Mouse (Mus musculus) midbrain, embryonic 15.5 days (tissue): ENCODE data around the gene Sap30. TPM values are rescaled to one million over a fixed set of nuclear protein-coding genes. Genes with fewer than 3 reads are reported as not detected.
"Not testable (repeated sequence)": the region's sequence is repeated elsewhere in the genome, so short reads cannot be mapped to it uniquely, and the experiment has no call there.

Experiments used
- ATAC-seq: fragments of 200-750 bp; cut with Nextera tagmentation; replicated peaks from 2 replicates; pipeline ENCODE4 v1.8.0; 2017; ENCODE audit warnings: moderate TSS enrichment
- H3K27ac ChIP-seq: fragments of 300-500 bp; sonication (generic); 2 replicates; pipeline ENCODE4 v1.5.1; 2015; ENCODE audit warnings: mild to moderate bottlenecking, inconsistent platforms
- H3K27me3 ChIP-seq: fragments of 300-500 bp; sonication (generic); replicated peaks from 2 replicates; pipeline ENCODE4 v1.6.1; 2015; ENCODE audit warnings: inconsistent platforms
- H3K36me3 ChIP-seq: fragments of 300-500 bp; sonication (generic); replicated peaks from 2 replicates; pipeline ENCODE4 v1.6.1; 2015; ENCODE audit warnings: inconsistent platforms
- H3K4me1 ChIP-seq: fragments of 300-500 bp; sonication (generic); 2 replicates; pipeline ENCODE4 v1.6.1; 2015; ENCODE audit warnings: inconsistent platforms
- H3K4me2 ChIP-seq: fragments of 300-500 bp; sonication (generic); 2 replicates; pipeline ENCODE4 v1.6.1; 2015; ENCODE audit warnings: inconsistent platforms, mild to moderate bottlenecking, moderate library complexity
- H3K4me3 ChIP-seq: fragments of 300-500 bp; sonication (generic); 2 replicates; pipeline ENCODE4 v1.5.1; 2015; ENCODE audit warnings: mild to moderate bottlenecking, inconsistent platforms
- H3K9ac ChIP-seq: fragments of 300-500 bp; sonication (generic); 2 replicates; pipeline ENCODE4 v1.6.1; 2015; ENCODE audit warnings: mild to moderate bottlenecking, inconsistent platforms
- H3K9me3 ChIP-seq: fragments of 300-500 bp; sonication (generic); 2 replicates; pipeline ENCODE4 v1.6.1; 2016; ENCODE audit warnings: inconsistent platforms
- WGBS: fragments of 180-500 bp; shearing (Covaris S2); methylation state at CpG from one replicate; pipeline ENCODE4 v1.1.7; 2015; ENCODE audit warnings: mixed read lengths; 5-methylcytosine and 5-hydroxymethylcytosine counted together
- polyA plus RNA-seq: library from polyadenylated mRNA; unstranded; fragments of >200 nt; fragmentation: Nextera tagmentation; extraction: Ambion mirVana; gene quantifications from 2 replicates; pipeline ENCODE4 v1.2.1, GENCODE M21; 2015

Gene Sap30
- 32.6 and 33.4 TPM in 2 replicates for polyA plus RNA-seq

DNA sequence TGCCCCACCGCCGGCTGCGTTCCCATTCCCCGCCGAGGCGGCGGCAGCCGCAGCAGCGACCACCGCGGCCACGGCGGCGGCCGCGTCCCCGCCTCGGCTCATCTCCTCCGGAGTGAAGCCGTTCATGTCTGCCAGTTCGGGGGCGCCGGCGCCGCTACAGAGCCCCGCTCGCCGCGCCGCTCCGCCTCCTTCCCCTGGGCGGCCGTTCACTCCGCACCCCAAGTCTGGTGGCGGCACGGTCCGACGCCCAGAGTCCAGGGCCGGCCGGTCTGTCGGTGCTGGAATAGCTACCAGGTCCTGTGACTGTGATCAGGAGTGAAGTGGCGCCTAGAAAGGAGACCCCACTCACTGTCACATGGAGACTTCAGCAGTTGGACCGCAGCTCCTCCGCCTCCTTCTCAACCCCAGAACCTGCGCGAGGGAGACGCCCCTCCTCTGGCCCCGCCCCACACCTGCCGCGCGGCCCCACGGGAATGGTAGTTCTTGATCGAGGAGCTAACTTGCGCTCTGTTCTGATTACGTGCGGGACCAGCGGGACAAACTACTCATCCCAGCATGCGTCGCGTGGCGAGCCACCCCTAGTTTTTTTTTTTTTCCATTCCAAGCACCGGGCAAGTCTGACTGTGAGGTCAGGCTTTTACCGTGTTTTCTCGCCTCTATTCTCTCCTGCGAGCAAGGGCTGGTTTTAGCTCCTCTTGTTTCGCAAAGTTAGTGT lies at the start of gene Sap30:
Gene Sap30, minus strand, starts transcription at position 420 of the 715 bp plus-strand sequence.
- Histone ChIP-seq H3K27me3 (no peaks in the 10 kb centered on the region), H3K27ac (peak within 1 kb of the TSS; percentile 94), H3K4me1 (peaks cover 13% of the 10 kb centered on the region), H3K9me3 (no peaks in the 10 kb centered on the region), H3K36me3 (no peaks in the 10 kb centered on the region), H3K4me2 (peak within 1 kb of the TSS; percentile 84), H3K4me3 (peak within 1 kb of the TSS; percentile 69), H3K9ac (peak within 1 kb of the TSS; percentile 87)
- WGBS, result under 1% methylated on average over 66 of the region's 66 CpGs
- ATAC-seq, result peak; percentile 98

DNA sequence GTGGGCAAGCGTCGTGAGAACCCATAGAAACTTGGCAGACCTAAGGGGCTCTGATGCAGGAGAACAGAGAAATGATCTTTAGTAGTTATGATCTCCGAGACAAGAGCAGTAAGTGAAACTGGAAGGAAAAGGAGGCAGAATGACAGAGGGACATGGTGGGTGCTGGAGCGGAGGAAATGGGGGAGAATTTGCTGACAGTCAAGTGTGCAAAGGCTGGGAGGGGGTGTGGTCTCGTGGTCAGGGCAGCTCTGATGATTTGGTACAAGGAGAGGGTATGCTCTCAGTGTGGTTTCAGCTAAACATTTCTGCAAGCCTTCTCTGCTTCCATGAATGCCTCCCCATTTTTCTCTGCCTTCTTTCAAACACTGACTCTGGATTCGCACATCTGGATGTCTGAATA lies 48.5 kb upstream of the Sap30 start:
- H3K27me3 ChIP-seq, result no peaks in the 10 kb centered on the region
- no peaks in the 10 kb centered on the region for H3K9me3 ChIP-seq
- no peak for ATAC-seq
- H3K4me1 ChIP-seq, result 0 out of 2 replicates have a peak, but pooled peaks cover 2% of the 10 kb centered on the region
- no peak overlapping the region; the same call in 1 of the 2 replicates for H3K9ac ChIP-seq
- no peak overlapping the region for H3K27ac ChIP-seq
- no peaks in the 10 kb centered on the region for H3K36me3 ChIP-seq
- no peak overlapping the region for H3K4me3 ChIP-seq
- H3K4me2 ChIP-seq, result no peak overlapping the region
- WGBS, result 97% methylated on average over 6 of the region's 6 CpGs

DNA sequence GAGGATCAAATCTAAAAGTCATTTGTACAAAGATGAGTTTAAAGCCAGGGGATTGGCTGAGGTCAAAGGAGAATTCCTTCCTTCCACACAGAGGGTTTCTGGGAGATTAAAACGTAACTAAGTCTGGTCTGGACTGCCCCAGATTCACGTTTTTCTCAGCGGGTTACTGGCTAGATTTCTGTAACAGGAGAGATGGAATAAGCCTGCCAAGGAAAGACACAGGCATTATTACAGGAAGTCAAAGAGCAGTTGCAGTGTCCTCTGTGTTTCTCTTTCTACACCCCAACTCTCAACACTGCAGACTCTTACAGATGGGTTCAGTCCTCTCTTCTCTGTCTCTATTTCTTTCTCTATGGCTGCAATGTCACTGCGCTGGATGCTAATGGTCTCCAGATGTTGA lies 46.8 kb upstream of the Sap30 start:
- H3K9ac ChIP-seq, result no peak overlapping the region
- H3K36me3 ChIP-seq, result no peaks in the 10 kb centered on the region
- no peak overlapping the region for H3K4me2 ChIP-seq
- no peak overlapping the region for H3K4me3 ChIP-seq
- no peak for ATAC-seq
- no peak overlapping the region for H3K27ac ChIP-seq
- no peaks in the 10 kb centered on the region for H3K4me1 ChIP-seq
- 70% methylated on average over 4 of the region's 4 CpGs for WGBS
- H3K27me3 ChIP-seq, result no peaks in the 10 kb centered on the region
- no peaks in the 10 kb centered on the region for H3K9me3 ChIP-seq

DNA sequence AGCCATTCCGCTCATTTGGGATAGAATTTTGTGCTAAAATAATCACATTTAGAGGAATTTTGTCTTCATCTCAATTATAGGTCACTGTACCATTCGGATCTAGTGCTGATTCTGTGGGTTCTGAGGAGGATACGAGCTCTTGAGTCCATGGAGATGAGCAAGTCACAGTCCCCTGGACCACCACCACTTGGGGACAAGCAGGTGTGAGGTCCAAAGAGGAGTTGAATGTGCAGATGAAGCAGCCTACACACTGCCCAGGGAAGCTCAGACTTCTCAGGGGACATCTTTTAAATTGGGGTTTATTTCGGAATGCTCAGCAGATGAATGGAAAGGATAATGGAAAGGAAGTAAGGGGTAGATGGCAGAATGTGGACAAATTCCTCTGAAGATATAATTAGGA lies 45.4 kb upstream of the Sap30 start:
- Histone ChIP-seq H3K9me3 (no peaks in the 10 kb centered on the region), H3K4me3 (no peak overlapping the region), H3K4me1 (no peaks in the 10 kb centered on the region), H3K27me3 (no peaks in the 10 kb centered on the region), H3K36me3 (no peaks in the 10 kb centered on the region), H3K9ac (no peak overlapping the region), H3K27ac (no peak overlapping the region), H3K4me2 (no peak overlapping the region)
- ATAC-seq, result no peak
- 94% methylated on average over 4 of the region's 4 CpGs for WGBS

DNA sequence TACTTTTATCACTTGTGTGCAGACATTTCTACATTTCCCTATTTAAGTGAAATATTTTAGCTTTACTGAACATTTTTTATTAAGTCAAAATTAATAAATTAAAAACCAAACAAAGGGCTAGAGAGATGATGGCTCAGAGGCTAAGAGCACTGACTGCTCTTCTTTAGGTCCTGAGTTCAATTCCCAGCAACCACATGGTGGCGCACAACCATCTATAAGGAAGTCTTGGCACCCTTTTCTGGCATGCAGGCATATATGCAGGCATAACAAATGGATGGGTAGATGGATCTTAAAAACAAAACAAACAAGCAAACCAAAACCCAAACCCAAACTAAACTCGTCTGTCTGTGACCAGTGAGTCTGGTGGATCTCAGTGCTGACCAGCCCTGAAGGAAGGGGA lies 44.6 kb upstream of the Sap30 start:
- Histone ChIP-seq H3K4me3 (no peak overlapping the region), H3K4me2 (no peak overlapping the region), H3K4me1 (no peaks in the 10 kb centered on the region), H3K36me3 (no peaks in the 10 kb centered on the region), H3K27me3 (no peaks in the 10 kb centered on the region), H3K27ac (no peak overlapping the region), H3K9ac (no peak overlapping the region), H3K9me3 (no peaks in the 10 kb centered on the region)
- no peak for ATAC-seq
- 71% methylated on average over 2 of the region's 2 CpGs for WGBS

DNA sequence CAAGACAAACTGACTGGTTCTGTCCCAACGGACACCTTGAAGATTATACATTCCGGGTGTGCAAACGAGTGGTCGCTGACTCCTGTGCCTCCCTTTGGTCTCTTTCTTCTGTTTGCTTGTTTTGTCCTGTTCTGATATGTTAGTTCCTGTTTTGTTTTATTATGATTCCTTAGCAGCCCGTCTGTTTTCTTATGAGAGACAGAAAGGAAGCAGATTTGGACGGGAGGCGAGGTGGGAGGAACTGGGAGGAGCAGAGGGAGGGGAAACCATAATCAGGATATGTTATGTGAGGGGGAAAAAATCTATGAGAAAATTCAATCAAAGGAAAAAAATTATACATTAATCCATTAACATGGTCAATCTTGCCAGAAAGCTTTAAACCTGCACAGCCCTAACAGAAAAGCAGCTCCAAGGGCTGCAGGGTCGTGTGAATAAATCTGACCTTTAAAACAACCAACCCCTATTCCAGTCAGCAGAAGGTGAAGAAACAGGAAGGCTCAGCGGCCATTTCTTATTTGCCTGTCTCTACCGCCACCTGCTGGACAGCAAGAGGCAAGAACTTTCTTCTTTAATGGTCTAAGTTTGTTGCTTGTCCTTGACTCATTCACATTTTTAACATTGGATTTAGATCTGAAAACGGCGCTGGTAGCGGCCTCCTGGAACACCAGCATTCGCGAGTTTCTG lies 43.1 kb upstream of the Sap30 start:
- no peaks in the 10 kb centered on the region for H3K4me1 ChIP-seq
- no peaks in the 10 kb centered on the region for H3K27me3 ChIP-seq
- H3K9me3 ChIP-seq, result no peaks in the 10 kb centered on the region
- H3K4me3 ChIP-seq, result no peak overlapping the region
- no peak overlapping the region for H3K9ac ChIP-seq
- H3K27ac ChIP-seq, result no peak overlapping the region
- peak; percentile 80 for ATAC-seq
- H3K36me3 ChIP-seq, result no peaks in the 10 kb centered on the region
- H3K4me2 ChIP-seq, result no peak overlapping the region
- 27% methylated on average over 15 of the region's 15 CpGs for WGBS

DNA sequence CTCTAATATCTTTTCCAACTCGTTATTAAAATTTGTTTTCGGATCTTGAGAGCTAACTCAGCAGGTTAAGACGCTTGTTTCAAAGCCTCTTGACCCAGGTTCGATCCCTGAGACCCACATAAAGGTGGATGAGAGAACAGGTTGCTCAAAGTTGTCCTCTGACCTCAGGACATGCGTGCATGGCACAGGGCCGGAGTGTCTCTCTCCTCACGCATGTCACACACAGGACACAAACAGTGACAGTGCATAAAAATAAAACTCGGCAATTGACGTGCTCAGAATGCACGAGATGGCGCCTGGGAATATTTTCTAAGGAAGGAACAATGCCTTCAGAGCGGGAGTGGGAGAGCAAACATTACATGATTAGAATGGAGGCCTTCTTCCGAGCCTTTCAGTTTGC lies 42.6 kb upstream of the Sap30 start:
- Histone ChIP-seq H3K9ac (no peak overlapping the region), H3K4me2 (no peak overlapping the region), H3K4me1 (no peaks in the 10 kb centered on the region), H3K9me3 (no peaks in the 10 kb centered on the region), H3K27me3 (no peaks in the 10 kb centered on the region), H3K36me3 (no peaks in the 10 kb centered on the region), H3K4me3 (no peak overlapping the region), H3K27ac (no peak overlapping the region)
- no peak for ATAC-seq
- whole genome bisulfite sequencing, result 83% methylated on average over 13 of the region's 13 CpGs

DNA sequence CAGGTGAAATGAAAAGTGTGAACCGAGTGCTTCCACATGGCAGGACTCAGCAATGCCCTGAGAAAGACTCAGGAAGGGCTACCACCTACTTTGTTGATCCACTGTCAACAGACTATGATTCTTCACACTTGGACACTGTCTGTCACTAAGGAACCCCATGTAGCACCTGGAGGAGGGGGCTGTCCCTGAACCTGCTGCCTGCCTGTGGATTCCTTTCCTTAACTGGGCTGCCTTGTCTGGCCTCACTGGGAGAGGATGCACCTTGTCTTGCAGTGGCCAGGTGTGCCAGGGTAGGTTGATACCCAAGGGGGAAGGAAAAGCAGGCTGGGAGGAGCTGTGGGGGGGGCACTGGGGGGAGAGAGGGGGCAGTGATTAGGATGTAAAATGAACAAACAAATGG lies 40.4 kb upstream of the Sap30 start:
- ATAC-seq, result no peak
- Histone ChIP-seq H3K9me3 (no peaks in the 10 kb centered on the region), H3K4me2 (no peak overlapping the region), H3K4me1 (no peaks in the 10 kb centered on the region), H3K4me3 (no peak overlapping the region), H3K36me3 (no peaks in the 10 kb centered on the region), H3K27me3 (no peaks in the 10 kb centered on the region), H3K9ac (no peak overlapping the region), H3K27ac (no peak overlapping the region)
- 100% methylated on average over 1 of the region's 1 CpGs for WGBS

DNA sequence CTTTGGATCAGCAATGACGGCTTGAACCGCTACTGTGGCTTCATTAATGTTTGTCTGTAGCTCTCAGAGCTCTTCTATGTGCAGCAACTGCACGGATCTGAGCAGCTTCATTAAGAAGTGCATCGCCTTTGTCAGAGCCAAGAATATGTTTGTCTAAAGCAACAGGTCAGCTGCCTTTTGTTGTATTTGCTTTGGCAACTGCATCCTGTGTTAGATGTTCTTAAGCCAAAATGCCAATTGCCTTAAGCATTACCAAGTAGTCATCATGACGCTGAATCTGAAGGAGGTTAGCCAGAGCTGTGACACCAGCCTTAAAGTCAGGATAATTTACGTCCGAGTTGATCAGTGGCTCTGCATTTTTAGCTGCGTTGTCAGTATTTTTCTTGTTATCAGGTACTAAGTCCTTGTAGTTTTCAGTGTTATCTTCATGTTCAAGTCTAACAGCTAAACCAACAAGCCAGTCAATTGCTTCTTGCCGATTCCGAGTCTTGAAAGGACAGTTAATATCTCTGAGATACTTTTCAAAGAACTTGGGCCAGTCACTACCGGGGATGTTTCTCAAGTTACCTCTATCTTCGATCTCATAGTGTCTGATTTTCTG lies 32.6 kb upstream of the Sap30 start:
- Histone ChIP-seq H3K4me2 (no peak overlapping the region), H3K4me1 (no peaks in the 10 kb centered on the region), H3K9me3 (no peaks in the 10 kb centered on the region), H3K36me3 (no peaks in the 10 kb centered on the region), H3K4me3 (no peak overlapping the region), H3K27ac (no peak overlapping the region), H3K27me3 (no peaks in the 10 kb centered on the region), H3K9ac (no peak overlapping the region)
- WGBS, result 88% methylated on average over 12 of the region's 12 CpGs
- no peak for ATAC-seq

DNA sequence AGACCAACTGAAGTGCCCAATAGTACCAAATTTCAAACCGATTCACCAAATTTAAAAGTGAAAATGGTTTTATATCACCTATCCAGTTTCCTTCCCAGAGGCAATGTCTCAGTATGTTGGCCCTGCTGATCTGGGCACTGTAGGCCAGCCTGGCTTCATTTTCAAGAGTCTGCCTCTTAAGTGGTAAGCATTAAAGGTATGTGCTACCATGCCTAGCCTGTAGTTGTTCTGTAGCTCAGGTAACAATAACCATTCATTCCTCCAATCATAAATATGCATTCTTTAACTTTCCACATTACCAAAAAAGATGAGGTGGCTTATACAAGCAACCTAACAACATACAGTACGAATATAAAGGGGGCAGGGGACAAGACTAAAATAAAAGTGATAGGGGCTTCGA lies 30.1 kb upstream of the Sap30 start:
- no peak overlapping the region for H3K4me2 ChIP-seq
- no peaks in the 10 kb centered on the region for H3K4me1 ChIP-seq
- no peak overlapping the region for H3K9ac ChIP-seq
- ATAC-seq, result no peak
- H3K27me3 ChIP-seq, result no peaks in the 10 kb centered on the region
- no peaks in the 10 kb centered on the region for H3K36me3 ChIP-seq
- no peaks in the 10 kb centered on the region for H3K9me3 ChIP-seq
- no peak overlapping the region for H3K4me3 ChIP-seq
- H3K27ac ChIP-seq, result no peak overlapping the region
- WGBS, result 95% methylated on average over 3 of the region's 3 CpGs

DNA sequence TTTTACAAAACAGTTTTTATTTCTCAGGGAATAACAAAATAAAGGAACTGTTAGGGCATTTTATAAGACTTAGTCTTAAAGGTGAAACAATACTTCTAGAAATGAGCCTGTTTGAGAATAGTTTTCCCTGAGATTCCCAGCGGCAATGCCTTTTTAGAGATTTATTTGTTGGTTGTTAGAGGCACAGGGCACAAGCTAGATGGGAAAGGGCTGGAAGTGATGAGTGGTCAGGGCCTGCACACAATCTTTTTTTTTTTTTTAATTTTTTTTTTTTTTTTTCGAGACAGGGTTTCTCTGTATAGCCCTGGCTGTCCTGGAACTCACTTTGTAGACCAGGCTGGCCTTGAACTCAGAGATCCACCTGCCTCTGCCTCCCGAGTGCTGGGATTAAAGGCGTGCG lies 29.0 kb upstream of the Sap30 start:
- ATAC-seq, H3K27me3 ChIP-seq, H3K4me2 ChIP-seq, H3K36me3 ChIP-seq, H3K4me1 ChIP-seq, H3K9me3 ChIP-seq, H3K9ac ChIP-seq, H3K27ac ChIP-seq, H3K4me3 ChIP-seq: not testable (repeated sequence)
- 96% methylated on average over 4 of the region's 5 CpGs for WGBS

DNA sequence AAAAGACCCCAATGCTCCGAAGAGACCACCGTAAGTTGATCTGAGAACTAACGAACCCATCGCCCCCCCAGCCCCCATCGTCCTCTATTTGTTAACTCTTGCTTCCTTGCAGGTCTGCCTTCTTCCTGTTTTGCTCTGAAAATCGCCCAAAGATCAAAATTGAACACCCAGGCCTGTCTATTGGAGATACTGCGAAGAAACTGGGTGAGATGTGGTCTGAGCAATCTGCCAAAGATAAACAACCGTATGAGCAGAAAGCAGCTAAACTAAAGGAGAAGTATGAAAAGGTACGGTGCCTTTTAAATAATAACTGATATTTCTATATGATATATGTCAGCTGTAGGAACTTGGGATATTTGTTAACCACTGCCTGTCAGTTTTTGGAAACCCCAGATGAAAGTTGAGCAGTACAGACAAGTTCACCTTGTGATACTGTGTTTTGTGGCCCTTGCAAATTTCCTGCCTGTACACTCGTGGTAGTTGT lies 25.6 kb upstream of the Sap30 start:
- Histone ChIP-seq H3K4me2 (peak overlapping the region; percentile 93), H3K4me3 (peak overlapping the region; percentile 94)
- H3K36me3 ChIP-seq, ATAC-seq, H3K9ac ChIP-seq, H3K27ac ChIP-seq, H3K9me3 ChIP-seq, H3K27me3 ChIP-seq, H3K4me1 ChIP-seq: not testable (repeated sequence)
- WGBS, result 19% methylated on average over 10 of the region's 10 CpGs
